Mouse (Mus musculus) CH12.LX (cell line): ENCODE measurements around the gene Cops7a. TPM values are rescaled to one million over a fixed set of nuclear protein-coding genes. Genes with fewer than 3 reads are reported as not detected.

Experiments used
- DNase-seq: peaks from one replicate; pipeline ENCODE4 v3.0.0-alpha.2; 2013; ENCODE audit errors: extremely low read depth
- H3K27ac ChIP-seq: 2 replicates; pipeline ENCODE4 v1.5.1; 2012; ENCODE audit warnings: low read depth, mild to moderate bottlenecking, control low read depth, moderate library complexity; ENCODE audit not compliant: insufficient read depth
- H3K27me3 ChIP-seq: replicated peaks from 2 replicates; pipeline ENCODE3; 2012; ENCODE audit warnings: inconsistent platforms
- H3K36me3 ChIP-seq, 2 experiments: replicated peaks in 1 of 2; 2 replicates each; pipeline versions ENCODE3 to v1.6.1; 2012; ENCODE audit warnings: inconsistent platforms in 1 of 2, low read length in 1 of 2, mild to moderate bottlenecking in 1 of 2, mixed read lengths in 1 of 2, moderate library complexity in 1 of 2; ENCODE audit not compliant: control insufficient read depth in 1 of 2, insufficient read depth in 1 of 2
- H3K4me1 ChIP-seq, 2 experiments: 2 replicates each; pipeline ENCODE4 v1.6.1; 2012; ENCODE audit warnings: inconsistent platforms in 1 of 2, moderate library complexity in 1 of 2; ENCODE audit not compliant: insufficient read depth in 2 of 2, control insufficient read depth in 1 of 2
- H3K4me2 ChIP-seq: 2 replicates; pipeline ENCODE4 v1.6.1; 2012; ENCODE audit warnings: low read depth, mild to moderate bottlenecking, control low read depth; ENCODE audit not compliant: poor library complexity, insufficient read depth, severe bottlenecking
- H3K4me3 ChIP-seq, 3 experiments: fragments of 150-350 bp in 1 of 3; sonication (generic) in 1 of 3; replicated peaks in 1 of 3; 2 replicates each; pipeline versions ENCODE3 to v1.5.1; 2011 to 2012; ENCODE audit warnings: low read depth in 2 of 3, low read length in 2 of 3, mild to moderate bottlenecking in 2 of 3, moderate library complexity in 2 of 3, control low read depth in 1 of 3, improper control_type of control experiment in 1 of 3, inconsistent platforms in 1 of 3, mixed read lengths in 1 of 3; ENCODE audit not compliant: poor library complexity in 1 of 3
- H3K79me2 ChIP-seq: replicated peaks from 2 replicates; pipeline ENCODE4 v1.6.1; 2012; ENCODE audit warnings: mild to moderate bottlenecking, moderate library complexity; ENCODE audit not compliant: control insufficient read depth, poor library complexity, insufficient read depth, severe bottlenecking; ENCODE audit errors: extremely low read depth
- H3K9ac ChIP-seq: 2 replicates; pipeline ENCODE4 v1.6.1; 2012; ENCODE audit warnings: low read depth, mild to moderate bottlenecking, control low read depth, moderate library complexity; ENCODE audit not compliant: insufficient read depth
- H3K9me3 ChIP-seq: replicated peaks from 2 replicates; pipeline ENCODE3; 2012; ENCODE audit warnings: low read length, inconsistent platforms, mixed read lengths
- BHLHE40 ChIP-seq: IDR thresholded peaks from 2 replicates; pipeline ENCODE4 v1.6.1; 2011; ENCODE audit warnings: mild to moderate bottlenecking, low read depth, low read length, improper control_type of control experiment
- CHD1 ChIP-seq: IDR thresholded peaks from 2 replicates; pipeline ENCODE4 v1.6.1; 2012; ENCODE audit warnings: low read depth, low read length, improper control_type of control experiment, inconsistent platforms
- CTCF ChIP-seq, 2 experiments: IDR thresholded peaks in 1 of 2; conservative IDR thresholded peaks in 1 of 2; 2 replicates each; pipeline ENCODE4 v1.5.1; 2011 to 2012; ENCODE audit warnings: low read depth in 2 of 2, low read length in 2 of 2, improper control_type of control experiment in 1 of 2, inconsistent platforms in 1 of 2, mild to moderate bottlenecking in 1 of 2, moderate library complexity in 1 of 2
- E2F4 ChIP-seq: IDR thresholded peaks from 2 replicates; pipeline ENCODE4 v1.6.1; 2011; ENCODE audit warnings: low read depth, low read length, improper control_type of control experiment; ENCODE audit not compliant: insufficient replicate concordance
- EP300 ChIP-seq: IDR thresholded peaks from 2 replicates; pipeline ENCODE4 v1.6.1; 2011; ENCODE audit warnings: low read length, improper control_type of control experiment
- JUN ChIP-seq: IDR thresholded peaks from 2 replicates; pipeline ENCODE4 v1.6.1; 2011; ENCODE audit warnings: low read depth, mild to moderate bottlenecking, low read length, improper control_type of control experiment, moderate library complexity; ENCODE audit not compliant: insufficient read depth
- JUND ChIP-seq: conservative IDR thresholded peaks from 2 replicates; pipeline ENCODE4 v1.6.1; 2011; ENCODE audit warnings: low read depth, low read length, improper control_type of control experiment
- KAT2A ChIP-seq: IDR thresholded peaks from 2 replicates; pipeline ENCODE4 v1.6.1; 2012; ENCODE audit warnings: low read length, improper control_type of control experiment, inconsistent platforms; ENCODE audit not compliant: insufficient replicate concordance
- MAZ ChIP-seq: IDR thresholded peaks from 2 replicates; pipeline ENCODE4 v1.6.1; 2012; ENCODE audit warnings: low read depth, mild to moderate bottlenecking, inconsistent platforms, low read length, improper control_type of control experiment, moderate library complexity
- MEF2A ChIP-seq: IDR thresholded peaks from 2 replicates; pipeline ENCODE4 v1.6.1; 2014; ENCODE audit warnings: low read depth, mild to moderate bottlenecking, inconsistent platforms, low read length, improper control_type of control experiment, borderline replicate concordance
- MYC ChIP-seq: IDR thresholded peaks from 2 replicates; pipeline ENCODE4 v1.6.1; 2011; ENCODE audit warnings: low read depth, mild to moderate bottlenecking, improper control_type of control experiment, low read length
- POLR2A ChIP-seq: IDR thresholded peaks from 2 replicates; pipeline ENCODE4 v1.6.1; 2011; ENCODE audit warnings: low read depth, mild to moderate bottlenecking, improper control_type of control experiment, low read length
- POLR2AphosphoS2 ChIP-seq: IDR thresholded peaks from 2 replicates; pipeline ENCODE4 v1.6.1; 2011; ENCODE audit warnings: low read depth, low read length, improper control_type of control experiment
- RAD21 ChIP-seq: IDR thresholded peaks from 2 replicates; pipeline ENCODE4 v1.6.1; 2011; ENCODE audit warnings: low read depth, mild to moderate bottlenecking, low read length, improper control_type of control experiment, moderate library complexity
- RCOR1 ChIP-seq: conservative IDR thresholded peaks from 2 replicates; pipeline ENCODE4 v1.6.1; 2012; ENCODE audit warnings: low read depth, mild to moderate bottlenecking, inconsistent platforms, low read length, improper control_type of control experiment
- SIN3A ChIP-seq: IDR thresholded peaks from 2 replicates; pipeline ENCODE4 v1.6.1; 2012; ENCODE audit warnings: low read length, improper control_type of control experiment, inconsistent platforms
- SMC3 ChIP-seq: IDR thresholded peaks from 2 replicates; pipeline ENCODE4 v1.6.1; 2011; ENCODE audit warnings: low read depth, low read length, improper control_type of control experiment
- TBP ChIP-seq: conservative IDR thresholded peaks from 2 replicates; pipeline ENCODE4 v1.6.1; 2011; ENCODE audit warnings: low read depth, low read length, improper control_type of control experiment
- TCF12 ChIP-seq: IDR thresholded peaks from 2 replicates; pipeline ENCODE4 v1.6.1; 2014; ENCODE audit warnings: low read depth, mild to moderate bottlenecking, inconsistent platforms, low read length, improper control_type of control experiment
- USF2 ChIP-seq: conservative IDR thresholded peaks from 2 replicates; pipeline ENCODE4 v1.6.1; 2011; ENCODE audit warnings: low read depth, low read length, improper control_type of control experiment
- ZC3H11A ChIP-seq: IDR thresholded peaks from 2 replicates; pipeline ENCODE4 v1.6.1; 2012; ENCODE audit warnings: low read depth, mild to moderate bottlenecking, inconsistent platforms, low read length, improper control_type of control experiment
- ZKSCAN1 ChIP-seq: IDR thresholded peaks from 2 replicates; pipeline ENCODE4 v1.6.1; 2012; ENCODE audit warnings: low read depth, inconsistent platforms, low read length, improper control_type of control experiment, borderline replicate concordance
- ZMIZ1 ChIP-seq: IDR thresholded peaks from 2 replicates; pipeline ENCODE4 v1.6.1; 2012; ENCODE audit warnings: low read depth, mild to moderate bottlenecking, inconsistent platforms, low read length, improper control_type of control experiment
- ZNF384 ChIP-seq: IDR thresholded peaks from 2 replicates; pipeline ENCODE4 v1.6.1; 2012; ENCODE audit warnings: low read depth, low read length, improper control_type of control experiment, inconsistent platforms
- dilution Hi-C: fragments of 300-500 bp; cut with MboI; formaldehyde crosslinking; loops from 2 replicates; pipeline ENCODE4 v1.14.3; 2020; ENCODE audit warnings: low sequenced_read_pairs; ENCODE audit not compliant: extremely low pct_unique_long_range_greater_than_20kb, extremely low pct_ligation_motif_present
- in situ Hi-C: fragments of 300-500 bp; cut with MboI; formaldehyde crosslinking; loops from 3 replicates; pipeline ENCODE4 v1.14.3; 2019; ENCODE audit warnings: low sequenced_read_pairs, low pct_ligation_motif_present, low pct_unique_long_range_greater_than_20kb, mixed read lengths
- polyA plus RNA-seq: library from polyadenylated mRNA; unstranded; fragments of >175 nt; gene quantifications from 2 replicates; pipeline ENCODE4 v1.2.1, GENCODE M21; 2012; ENCODE audit warnings: low read depth; ENCODE audit not compliant: insufficient read length
- total RNA-seq, 2 experiments: library from RNA; depleted of rRNA; stranded (reverse); fragments of 300-350 nt in 1 of 2; fragments of >200 nt in 1 of 2; gene quantifications; 2 replicates each; pipeline ENCODE4 v1.2.3; 2012 to 2014

Gene Cops7a
- total and polyA plus RNA-seq, 3 experiments = 73.2 to 114 (median 104) TPM

DNA sequence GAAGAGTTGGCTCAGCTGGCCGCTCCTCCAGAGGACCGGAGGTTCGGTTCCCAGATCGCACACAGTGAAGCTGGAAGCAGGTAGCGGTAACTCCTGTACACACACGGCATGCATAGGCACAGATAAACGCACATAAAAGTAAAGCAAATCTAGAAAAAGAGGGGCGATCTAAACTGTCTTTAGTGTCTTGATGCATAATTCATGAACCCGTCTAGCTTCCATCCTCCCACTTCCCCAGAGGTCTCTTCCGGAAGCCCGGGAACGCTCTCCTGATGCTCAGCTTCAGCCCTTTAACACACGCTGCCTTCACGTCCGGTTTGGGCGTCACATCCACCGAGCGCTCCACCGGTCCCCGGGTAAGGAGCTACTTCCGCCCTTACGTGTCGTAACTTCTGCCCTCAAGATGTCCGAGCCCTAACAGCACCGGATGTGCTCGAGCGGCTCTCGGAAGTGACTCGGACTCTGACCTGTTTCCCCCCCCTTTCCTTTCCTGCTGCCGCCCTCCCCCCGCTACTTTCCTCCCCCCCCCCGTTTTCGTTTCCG lies 43.3 kb upstream of the Cops7a start (continued):
- TF ChIP-seq SMC3 = no peak
- peak; percentile 79 for TF ChIP-seq MYC
- TF ChIP-seq ZNF384 = peak; percentile 89
- peak; percentile 55; the same call in 1 of the 2 replicates for TF ChIP-seq JUND
- 0 out of 2 replicates have a peak, but pooled peaks have one; percentile 26 for TF ChIP-seq JUN
- peak; percentile 97 for TF ChIP-seq KAT2A
- TF ChIP-seq E2F4 = peak; percentile 86; the same call in 1 of the 2 replicates

DNA sequence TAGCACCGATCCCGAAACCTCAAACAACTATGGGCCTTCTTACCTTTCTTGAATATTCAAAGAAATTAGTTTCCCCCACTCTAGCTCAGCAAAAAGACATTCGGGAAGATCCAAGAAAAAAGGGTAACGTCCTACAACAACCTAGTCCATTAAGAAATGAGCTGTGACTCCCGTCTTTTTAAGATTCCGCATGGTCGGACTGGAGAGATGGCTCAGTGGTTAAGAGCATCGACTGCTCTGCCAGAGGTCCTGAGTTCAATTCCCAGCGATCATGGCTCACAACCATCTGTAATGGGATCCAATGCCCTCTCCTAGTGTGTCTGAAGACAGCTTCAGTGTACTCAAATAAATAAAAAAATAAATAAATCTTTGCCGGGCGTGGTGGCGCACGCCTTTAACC lies 42.7 kb upstream of the Cops7a start:
- dilution Hi-C loops = no loop called here

DNA sequence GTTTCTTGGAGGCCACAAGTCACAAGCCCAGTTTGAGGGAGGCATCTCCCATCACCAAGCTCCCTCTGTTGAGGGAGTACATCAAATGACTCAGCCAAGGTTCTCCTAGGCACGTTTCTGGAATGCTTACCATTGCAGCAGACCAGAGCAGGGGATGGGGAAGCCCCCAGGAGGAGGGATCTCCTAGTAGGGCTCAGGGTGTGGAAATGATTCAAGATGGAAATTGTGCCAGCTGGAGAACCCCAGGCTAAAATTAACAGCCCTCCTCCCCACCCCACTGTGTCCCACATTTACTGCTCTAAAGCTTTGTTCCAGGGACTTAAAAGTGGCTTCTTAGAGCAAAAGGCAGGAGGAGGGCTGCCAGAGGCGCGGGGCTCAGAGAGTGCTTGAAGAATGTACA lies 39.7 kb upstream of the Cops7a start:
- no peak for DNase-seq
- TF ChIP-seq BHLHE40 (peak; percentile 41), POLR2A (no peak)
- Histone ChIP-seq H3K4me1 (peaks cover 0 to 27% of the 10 kb centered on the region in 2 experiments; a peak in 2 of 4 replicates), H3K27me3 (peaks cover 4% of the 10 kb centered on the region), H3K36me3 (no peaks in the 10 kb centered on the region), H3K79me2 (peaks cover 3% of the 10 kb centered on the region), H3K9me3 (no peaks in the 10 kb centered on the region), H3K27ac (no peak overlapping the region), H3K9ac (no peak overlapping the region), H3K4me2 (no peak overlapping the region), H3K4me3 (no peak overlapping the region)
- dilution Hi-C loops (no loop called here), in situ Hi-C loops (no loop called here)

More for the DNA sequence above, 42.7 kb upstream of the Cops7a start:
- peaks cover 15 to 22% of the 10 kb centered on the region in 2 experiments for H3K36me3 ChIP-seq
- peak; percentile 35 for DNase-seq
- H3K9ac ChIP-seq = peak overlapping the region; percentile 72
- no peak overlapping the region for H3K27ac ChIP-seq
- in situ Hi-C loops = no loop called here
- H3K27me3 ChIP-seq = peaks cover 1% of the 10 kb centered on the region
- no peaks in the 10 kb centered on the region for H3K9me3 ChIP-seq
- peak overlapping the region; percentile 73 to 94 (median 79) for H3K4me3 ChIP-seq
- no peak for TF ChIP-seq USF2
- peak; percentile 84 for TF ChIP-seq TBP
- peak overlapping the region; percentile 71 for H3K4me2 ChIP-seq
- peaks cover 28% of the 10 kb centered on the region for H3K79me2 ChIP-seq
- peaks cover 0 to 45% of the 10 kb centered on the region in 2 experiments; a peak in 2 of 4 replicates for H3K4me1 ChIP-seq

DNA sequence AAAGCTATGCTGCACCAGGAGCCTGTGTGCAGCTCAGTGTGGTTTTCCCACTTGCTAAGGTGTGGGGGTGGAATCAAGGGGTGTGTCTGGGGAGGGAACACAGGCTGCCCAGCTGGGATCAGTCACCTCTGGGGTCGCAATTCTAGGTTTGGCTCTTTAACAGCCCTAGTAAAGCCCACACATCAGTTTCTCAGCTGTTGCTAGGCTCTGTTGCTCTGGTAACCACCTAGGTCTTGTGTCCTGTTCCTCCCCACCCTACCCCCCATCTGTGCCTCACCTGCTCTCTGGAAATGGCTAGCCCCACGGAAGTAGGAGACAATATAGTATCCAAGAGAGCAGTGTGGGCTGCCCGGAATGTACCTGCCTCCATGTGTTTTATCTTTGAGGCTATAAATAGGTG lies 38.4 kb upstream of the Cops7a start:
- H3K4me3 ChIP-seq = no peak overlapping the region
- dilution Hi-C loops (no loop called here), in situ Hi-C loops (no loop called here)
- no peak overlapping the region for H3K27ac ChIP-seq
- no peaks in the 10 kb centered on the region for H3K36me3 ChIP-seq
- peaks cover 11% of the 10 kb centered on the region for H3K27me3 ChIP-seq
- no peak for DNase-seq
- no peaks in the 10 kb centered on the region for H3K79me2 ChIP-seq
- peaks cover 0 to 27% of the 10 kb centered on the region in 2 experiments; a peak in 2 of 4 replicates for H3K4me1 ChIP-seq
- no peak for TF ChIP-seq EP300
- no peak for TF ChIP-seq POLR2AphosphoS2
- TF ChIP-seq MEF2A = no peak
- no peak for TF ChIP-seq MAZ
- TF ChIP-seq CHD1 = no peak
- no peak for TF ChIP-seq SIN3A
- no peak for TF ChIP-seq TCF12
- no peak for TF ChIP-seq CTCF (conservative IDR thresholded peaks at IDR 0.05 in 1 of 2, IDR thresholded peaks at IDR 0.05 in 1 of 2; ENCODE audit: low read depth in 2 of 2, low read length in 2 of 2)
- no peak for TF ChIP-seq ZC3H11A
- no peak for TF ChIP-seq ZMIZ1
- TF ChIP-seq RCOR1 = no peak
- TF ChIP-seq ZNF384 = no peak
- TF ChIP-seq RAD21 = no peak
- no peak for TF ChIP-seq ZKSCAN1
- TF ChIP-seq USF2 = no peak
- H3K9me3 ChIP-seq = no peaks in the 10 kb centered on the region
- H3K9ac ChIP-seq = no peak overlapping the region
- no peak overlapping the region for H3K4me2 ChIP-seq
